Mouse (Mus musculus) C2C12 (cell line): ENCODE data around the gene Mars2. TPM values are rescaled to one million over a fixed set of nuclear protein-coding genes. Genes with fewer than 3 reads are reported as not detected.

Source experiments
- H3K27me3 ChIP-seq: one replicate; pipeline ENCODE4 v1.6.1; 2011; ENCODE audit not compliant: control insufficient read depth, insufficient read depth, insufficient read length
- H3K36me3 ChIP-seq: one replicate; pipeline ENCODE4 v1.6.1; 2011; ENCODE audit not compliant: control insufficient read depth, insufficient read depth
- H3K4me3 ChIP-seq: one replicate; pipeline ENCODE4 v1.5.1; 2011; ENCODE audit warnings: mild to moderate bottlenecking, control low read depth; ENCODE audit not compliant: poor library complexity, insufficient read depth, severe bottlenecking
- H3K79me2 ChIP-seq: one replicate; pipeline ENCODE4 v1.6.1; 2011; ENCODE audit not compliant: control insufficient read depth, insufficient read depth
- H3K79me3 ChIP-seq: one replicate; pipeline ENCODE4 v1.6.1; 2011; ENCODE audit warnings: low read depth, control low read depth
- H3ac ChIP-seq: one replicate; pipeline ENCODE3; 2011; ENCODE audit warnings: low read depth; ENCODE audit not compliant: control insufficient read depth, insufficient read length
- CEBPB ChIP-seq: IDR thresholded peaks from one replicate; pipeline ENCODE4 v1.6.1; 2011; ENCODE audit warnings: low read depth, mild to moderate bottlenecking, control low read depth, moderate library complexity
- CTCF ChIP-seq: IDR thresholded peaks from one replicate; pipeline ENCODE4 v1.5.1; 2011; ENCODE audit not compliant: control insufficient read depth, insufficient read depth, insufficient read length
- FOSL1 ChIP-seq: IDR thresholded peaks from one replicate; pipeline ENCODE4 v1.8.0; 2011; ENCODE audit warnings: mild to moderate bottlenecking, low read length; ENCODE audit not compliant: poor library complexity, insufficient read depth, severe bottlenecking
- MAX ChIP-seq: IDR thresholded peaks from one replicate; pipeline ENCODE4 v1.6.1; 2011; ENCODE audit warnings: mild to moderate bottlenecking, control low read depth
- MYOD1 ChIP-seq: IDR thresholded peaks from one replicate; pipeline ENCODE4 v1.6.1; 2011; ENCODE audit warnings: low read depth; ENCODE audit not compliant: control insufficient read depth, insufficient read length
- MYOG ChIP-seq: IDR thresholded peaks from one replicate; pipeline ENCODE4 v1.6.1; 2011; ENCODE audit not compliant: control insufficient read depth, insufficient read length; ENCODE audit errors: extremely low read depth
- USF1 ChIP-seq: IDR thresholded peaks from one replicate; pipeline ENCODE4 v1.6.1; 2011; ENCODE audit warnings: low read depth, mild to moderate bottlenecking, control low read depth, moderate library complexity
- polyA plus RNA-seq: library from polyadenylated mRNA; unstranded; fragments of >200 nt; fragmentation: generic; extraction: Trizol; gene quantifications from one replicate; pipeline ENCODE4 v1.2.1, GENCODE M21; 2012; ENCODE audit warnings: missing spikeins

Mars2 gene
- polyA plus RNA-seq, 1 experiment = 1.8 TPM

- TF ChIP-seq MYOD1 = no peak
- TF ChIP-seq MYOG = no peak
- TF ChIP-seq FOSL1 = no peak
- TF ChIP-seq MAX = no peak
- TF ChIP-seq CEBPB = no peak
- no peak for TF ChIP-seq USF1
- no peak for TF ChIP-seq CTCF
- Histone ChIP-seq H3K4me3 (no peak overlapping the region), H3K79me2 (peaks cover under 1% of the 10 kb centered on the region), H3ac (no peak overlapping the region), H3K79me3 (no peaks in the 10 kb centered on the region), H3K36me3 (no peaks in the 10 kb centered on the region), H3K27me3 (no peaks in the 10 kb centered on the region)
Observed at GRCm38 (mm10) chr1:55217191-55217590, 19.8 kb upstream of the Mars2 start.

- no peak overlapping the region for H3ac ChIP-seq
- no peaks in the 10 kb centered on the region for H3K36me3 ChIP-seq
- H3K79me3 ChIP-seq = peaks cover 11% of the 10 kb centered on the region
- H3K4me3 ChIP-seq = no peak overlapping the region
- H3K27me3 ChIP-seq = no peaks in the 10 kb centered on the region
- H3K79me2 ChIP-seq = peaks cover 39% of the 10 kb centered on the region
- TF ChIP-seq CEBPB (no peak), MAX (no peak), FOSL1 (no peak), CTCF (no peak), MYOG (no peak), MYOD1 (no peak), USF1 (no peak)
Observed at GRCm38 (mm10) chr1:55221352-55221751, 15.6 kb upstream of the Mars2 start.

- Histone ChIP-seq H3K4me3 (no peak overlapping the region), H3K27me3 (no peaks in the 10 kb centered on the region), H3K79me3 (peaks cover 14% of the 10 kb centered on the region), H3K79me2 (peaks cover 51% of the 10 kb centered on the region), H3ac (no peak overlapping the region), H3K36me3 (no peaks in the 10 kb centered on the region)
- no peak for TF ChIP-seq USF1
- TF ChIP-seq CTCF = no peak
- TF ChIP-seq FOSL1 = no peak
- TF ChIP-seq MAX = no peak
- no peak for TF ChIP-seq MYOG
- no peak for TF ChIP-seq MYOD1
- TF ChIP-seq CEBPB = no peak
Observed at GRCm38 (mm10) chr1:55223026-55223425, 14.0 kb upstream of the Mars2 start.

DNA sequence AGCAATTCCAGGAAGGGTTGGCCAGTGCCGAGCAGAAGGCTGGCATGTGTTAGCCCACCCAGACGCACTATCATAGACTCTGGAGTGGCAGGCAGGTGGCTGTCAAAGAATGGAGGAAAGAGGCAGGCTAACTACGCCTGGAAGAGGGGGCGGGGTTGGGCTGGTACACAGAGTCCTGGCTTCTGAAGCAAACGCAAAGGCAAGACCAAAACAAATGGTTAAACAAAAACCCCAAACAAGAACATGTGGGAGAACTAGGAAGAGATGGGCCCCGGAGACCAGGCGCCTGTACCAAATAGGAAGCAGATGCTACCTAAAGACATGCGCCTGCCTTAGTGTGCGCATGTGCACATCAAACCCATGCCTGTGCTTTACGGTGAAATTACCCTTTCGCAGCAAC, 12.9 kb upstream of the Mars2 start:
- Histone ChIP-seq H3K79me3 (peaks cover 16% of the 10 kb centered on the region), H3K36me3 (no peaks in the 10 kb centered on the region), H3K27me3 (no peaks in the 10 kb centered on the region), H3ac (no peak overlapping the region), H3K79me2 (peaks cover 55% of the 10 kb centered on the region), H3K4me3 (no peak overlapping the region)
- TF ChIP-seq MYOD1 = no peak

- peak overlapping the region; percentile 53 for H3K4me3 ChIP-seq
- H3ac ChIP-seq = peak overlapping the region; percentile 34
- peaks cover 5% of the 10 kb centered on the region for H3K36me3 ChIP-seq
- TF ChIP-seq MYOG (no peak), CEBPB (no peak), MAX (no peak), USF1 (no peak), CTCF (no peak), FOSL1 (no peak), MYOD1 (no peak)
- H3K79me2 ChIP-seq = peaks cover 59% of the 10 kb centered on the region
- no peaks in the 10 kb centered on the region for H3K27me3 ChIP-seq
- peaks cover 19% of the 10 kb centered on the region for H3K79me3 ChIP-seq
Observed at GRCm38 (mm10) chr1:55225398-55225797, 11.6 kb upstream of the Mars2 start.

DNA sequence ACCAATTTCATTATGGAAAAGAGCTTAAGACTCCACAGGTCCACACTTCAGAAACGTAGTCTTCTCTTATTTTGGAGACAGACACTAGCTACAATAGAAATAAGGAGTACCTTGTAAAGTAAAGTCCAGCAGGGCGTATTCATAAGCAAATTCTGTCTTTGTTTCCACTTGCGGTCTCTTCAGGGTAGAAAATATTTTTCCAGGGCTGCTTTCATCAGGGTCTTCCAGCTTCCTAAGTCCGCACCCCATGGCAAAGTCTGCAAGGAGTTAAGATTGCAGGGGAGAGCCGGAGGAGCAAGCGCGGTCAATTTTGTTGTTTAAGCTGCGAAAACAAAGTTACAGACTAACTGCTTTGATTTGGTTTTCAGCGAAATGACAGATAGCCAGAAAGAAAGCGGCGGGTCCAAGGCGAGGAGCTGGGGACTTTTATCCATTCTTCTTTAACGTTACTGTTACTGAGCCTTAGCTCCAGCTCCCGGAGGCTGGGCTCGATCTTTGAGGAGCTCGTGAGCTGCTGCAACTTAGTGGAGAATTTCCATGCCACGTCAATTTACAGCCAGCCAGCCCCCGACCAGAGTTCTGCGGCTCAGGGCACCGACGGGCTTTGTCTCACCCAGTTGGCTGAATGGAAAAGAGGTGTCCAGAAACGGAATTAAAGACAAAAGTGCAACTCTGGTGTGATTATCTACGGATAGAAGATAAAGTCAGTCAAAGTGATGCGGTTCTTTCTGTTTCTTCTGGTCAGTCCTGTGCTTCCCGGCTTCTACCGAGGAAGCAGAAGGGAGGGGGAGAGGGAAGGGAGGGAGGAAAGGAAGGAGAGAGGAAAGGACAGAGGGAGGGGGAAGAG, 10.7 kb upstream of the Mars2 start, which contains the start of gene Rftn2:
Gene Rftn2 (minus strand): TSS at position 772 of the 847 bp plus-strand sequence.
- Histone ChIP-seq H3K79me2 (peaks cover 59% of the 10 kb centered on the region), H3K36me3 (peaks cover 5% of the 10 kb centered on the region), H3ac (peak within 1 kb of the TSS; percentile 34), H3K27me3 (no peaks in the 10 kb centered on the region), H3K4me3 (peak within 1 kb of the TSS; percentile 53), H3K79me3 (peaks cover 19% of the 10 kb centered on the region)
- no peak for TF ChIP-seq CTCF
- no peak for TF ChIP-seq USF1
- TF ChIP-seq MAX = no peak
- no peak for TF ChIP-seq MYOD1
- no peak for TF ChIP-seq FOSL1
- TF ChIP-seq MYOG = no peak
- TF ChIP-seq CEBPB = no peak
